Mouse (Mus musculus): ENCODE data around the gene Zfp629.

The Zfp629 gene

DNA sequence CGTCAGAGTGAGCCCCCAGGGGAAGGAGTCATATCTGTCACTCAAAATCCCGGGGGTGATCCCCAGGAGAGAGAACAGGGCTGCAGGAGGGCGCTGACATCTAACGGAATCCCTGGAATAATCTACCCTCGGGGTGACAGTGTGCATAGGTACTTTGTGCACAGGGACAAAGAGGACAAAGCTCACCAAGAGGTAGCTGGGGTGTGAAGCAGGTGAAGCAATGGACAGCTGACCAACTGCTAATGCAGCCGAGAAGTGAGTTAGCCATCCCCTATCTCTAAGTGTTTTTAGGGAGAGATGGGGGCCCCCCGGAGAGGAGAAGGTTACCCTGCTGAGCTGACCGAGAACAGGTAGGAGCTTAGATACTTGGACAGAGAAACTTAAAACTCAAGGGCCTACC is 1.5 kb downstream of the Zfp629 start:
- peak in 1 of 2 experiments; percentile 36 for DNase-seq

DNA sequence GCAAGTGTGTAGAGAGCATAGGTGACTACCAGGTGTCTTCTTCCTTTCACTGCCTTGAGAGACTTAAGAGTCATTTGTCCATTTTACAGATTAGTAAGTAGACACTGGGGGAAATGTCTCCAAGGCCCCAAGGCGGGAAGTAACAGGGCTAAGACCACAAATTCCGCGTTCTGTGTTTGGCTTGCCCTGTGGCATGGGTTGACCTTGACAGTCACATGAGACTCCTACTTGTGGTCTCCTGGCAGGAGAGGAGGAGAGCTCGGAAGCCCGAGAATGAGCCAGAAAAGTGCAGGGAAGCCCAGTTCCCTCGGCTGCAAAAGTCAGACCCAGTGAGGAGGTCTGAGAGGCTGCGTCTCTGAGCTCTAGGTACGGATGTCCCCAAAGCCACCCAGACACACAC is 2.1 kb downstream of the Zfp629 start:
- peak in 1 of 2 experiments; percentile 38 for DNase-seq

DNA sequence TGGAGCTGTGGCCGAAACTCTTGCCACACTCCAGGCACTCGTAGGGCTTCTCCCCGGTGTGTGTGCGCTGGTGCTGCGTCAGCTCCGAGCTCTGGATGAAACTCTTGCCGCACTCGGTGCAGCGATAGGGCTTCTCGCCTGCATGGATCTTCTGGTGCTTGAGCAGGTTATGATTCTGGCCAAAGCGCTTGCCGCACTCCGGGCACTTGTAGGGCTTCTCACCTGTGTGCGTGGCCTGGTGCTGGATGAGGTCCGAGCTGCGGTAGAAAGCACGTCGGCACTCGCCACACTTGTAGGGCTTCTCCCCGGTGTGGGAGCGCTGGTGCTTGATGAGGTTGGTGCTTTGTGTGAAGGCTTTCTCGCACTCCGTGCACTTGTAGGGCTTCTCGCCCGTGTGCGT is 4.0 kb downstream of the Zfp629 start:
- DNase-seq = no peak

DNA sequence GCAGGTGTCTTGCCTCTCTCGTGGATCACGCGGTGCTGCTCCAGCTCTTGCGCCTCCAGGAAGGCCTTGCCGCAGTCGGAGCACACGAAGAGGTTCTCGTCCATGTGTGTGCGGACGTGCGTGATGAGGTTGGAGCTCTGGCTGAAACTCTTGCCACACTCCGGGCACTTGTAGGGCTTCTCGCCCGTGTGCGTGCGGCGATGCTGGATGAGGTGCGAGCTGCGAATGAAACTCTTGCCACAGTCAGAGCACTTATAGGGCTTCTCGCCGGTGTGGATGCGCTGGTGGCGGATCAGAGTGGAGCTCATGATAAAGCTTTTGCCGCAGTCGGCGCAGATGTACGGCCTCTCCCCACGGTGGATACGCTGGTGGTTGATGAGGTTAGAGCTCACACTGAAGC is 4.6 kb downstream of the Zfp629 start:
- no peak for DNase-seq

DNA sequence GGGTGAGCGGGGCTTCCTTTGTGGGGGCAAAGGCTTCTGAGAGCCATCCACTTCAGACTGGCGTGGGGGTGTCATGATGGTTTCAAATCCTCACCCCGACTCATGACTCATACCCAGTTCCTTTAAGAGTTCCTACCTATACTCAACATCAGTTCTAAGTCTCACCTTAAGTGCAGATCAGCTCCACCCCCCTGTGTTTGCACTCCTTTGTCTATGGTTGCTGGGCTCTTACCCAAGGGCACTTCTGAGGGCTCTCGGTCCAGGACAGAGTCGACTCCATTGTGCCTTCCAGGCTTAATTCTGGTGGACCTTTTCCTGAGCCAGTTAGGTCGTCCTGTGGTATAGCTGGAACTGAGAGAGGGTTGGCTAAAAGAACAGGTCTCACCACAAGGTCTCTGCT is 8.4 kb downstream of the Zfp629 start:
- DNase-seq = no peak

DNA sequence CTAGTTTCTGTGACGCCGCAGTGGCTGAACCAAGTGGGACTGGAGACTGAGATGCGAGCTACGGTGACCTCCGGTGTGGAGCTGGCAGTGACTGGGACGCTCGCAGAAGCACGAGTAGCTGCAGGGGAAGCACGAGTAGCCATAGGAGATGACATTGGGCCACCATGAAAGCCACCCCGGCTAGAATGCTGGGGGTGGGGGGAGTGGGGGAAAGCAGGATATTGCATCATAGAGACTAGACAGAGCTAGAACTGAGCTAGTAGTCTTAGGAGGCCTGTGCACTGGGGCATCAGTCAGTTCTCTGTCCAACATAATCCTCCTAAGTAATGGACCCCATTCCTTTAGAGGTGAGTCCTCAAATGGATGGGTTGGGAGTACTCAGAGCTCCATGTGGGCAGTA is 11.3 kb downstream of the Zfp629 start:
- no peak for DNase-seq

DNA sequence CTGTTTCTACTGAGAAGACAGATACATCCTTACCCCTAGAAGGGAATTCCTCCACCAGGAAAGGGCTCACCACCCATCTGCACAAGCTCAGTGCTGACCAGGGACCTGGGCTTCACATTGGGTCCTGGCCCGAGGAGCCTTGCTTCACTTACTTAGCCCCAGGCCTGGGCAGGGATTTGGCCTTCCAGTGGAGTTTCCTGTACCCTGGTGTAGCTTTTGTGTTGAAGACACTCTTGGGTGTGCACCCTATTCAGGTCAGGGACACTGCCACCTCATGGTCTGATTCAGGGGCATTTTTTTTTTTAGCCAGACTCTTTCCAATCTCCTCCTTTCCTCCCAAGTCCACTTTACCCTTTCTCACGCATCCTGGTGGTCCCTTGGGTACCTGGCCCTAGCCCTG is 12.7 kb downstream of the Zfp629 start:
- no peak for DNase-seq

DNA sequence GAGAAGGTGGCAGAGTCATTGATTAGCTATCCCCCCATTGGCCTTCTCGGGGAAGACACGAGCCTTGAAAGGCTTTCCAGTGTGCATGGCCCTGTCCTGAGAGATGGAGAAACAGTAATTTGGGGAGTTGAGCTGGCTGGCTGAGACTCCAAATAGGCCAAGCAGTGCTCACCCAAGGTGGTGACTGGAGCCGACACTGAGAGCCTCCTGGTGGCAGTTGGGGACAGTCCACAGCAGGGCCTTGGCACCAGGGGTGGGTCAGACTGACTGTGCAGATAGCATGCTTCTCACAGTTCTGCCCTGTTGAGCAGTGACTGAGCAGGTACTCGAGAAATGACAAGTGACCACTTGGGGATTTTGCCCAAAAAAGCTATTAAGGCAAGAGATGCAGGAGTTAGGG is 13.9 kb downstream of the Zfp629 start:
- DNase-seq = no peak

DNA sequence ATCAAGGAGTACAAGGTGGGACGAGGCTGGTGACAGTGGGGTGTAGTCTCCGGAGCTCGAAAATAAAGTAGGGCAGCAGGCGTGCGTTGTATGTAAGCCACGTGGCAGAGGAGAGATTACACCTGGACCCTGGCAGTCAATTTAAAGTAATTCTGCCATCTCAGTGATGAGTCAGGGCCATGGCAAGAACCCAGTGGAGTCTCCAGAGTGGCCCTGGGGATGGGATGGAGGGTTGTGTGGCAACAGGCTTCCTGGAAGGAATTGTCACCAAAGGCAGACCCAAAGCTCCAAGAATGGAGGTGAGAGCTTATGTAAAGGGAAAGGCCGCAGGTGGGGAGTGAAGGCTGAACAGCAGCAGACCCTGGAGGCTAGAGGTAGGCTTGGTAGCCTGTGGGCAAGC is 15.0 kb downstream of the Zfp629 start:
- DNase-seq = no peak

DNA sequence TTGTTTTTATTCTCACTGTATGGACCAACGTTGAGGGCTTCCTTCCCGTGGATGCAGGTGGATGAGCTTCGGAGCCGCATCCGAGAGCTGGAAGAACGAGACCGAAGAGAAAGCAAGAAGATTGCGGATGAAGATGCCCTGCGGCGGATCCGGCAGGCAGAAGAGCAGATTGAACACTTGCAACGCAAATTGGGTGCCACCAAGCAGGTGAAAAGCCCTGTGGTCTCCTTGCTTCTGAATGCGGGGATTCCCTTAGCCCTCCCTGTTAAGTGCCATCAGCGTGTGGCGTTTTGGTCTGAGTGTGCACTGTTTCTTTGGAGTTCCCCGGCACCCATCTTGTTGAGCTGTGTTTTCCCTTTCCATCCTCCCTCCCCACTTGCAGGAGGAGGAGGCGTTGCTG is 18.9 kb downstream of the Zfp629 start:
- no peak for DNase-seq

DNA sequence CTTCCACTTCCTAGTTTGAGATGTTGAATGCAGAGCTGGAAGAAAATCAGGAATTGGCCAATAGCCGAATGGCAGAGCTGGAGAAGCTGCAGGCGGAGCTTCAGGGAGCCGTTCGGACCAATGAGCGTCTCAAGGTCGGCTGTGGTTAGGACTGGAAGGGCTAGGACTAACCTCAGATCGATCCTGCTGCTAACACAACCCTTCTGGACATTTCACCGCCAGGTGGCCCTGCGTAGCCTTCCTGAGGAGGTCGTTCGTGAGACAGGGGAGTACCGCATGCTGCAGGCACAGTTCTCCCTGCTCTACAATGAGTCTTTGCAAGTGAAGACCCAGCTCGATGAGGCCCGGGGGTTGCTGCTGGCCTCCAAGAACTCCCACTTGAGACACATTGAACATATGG is 23.0 kb downstream of the Zfp629 start:
- no peak for DNase-seq

DNA sequence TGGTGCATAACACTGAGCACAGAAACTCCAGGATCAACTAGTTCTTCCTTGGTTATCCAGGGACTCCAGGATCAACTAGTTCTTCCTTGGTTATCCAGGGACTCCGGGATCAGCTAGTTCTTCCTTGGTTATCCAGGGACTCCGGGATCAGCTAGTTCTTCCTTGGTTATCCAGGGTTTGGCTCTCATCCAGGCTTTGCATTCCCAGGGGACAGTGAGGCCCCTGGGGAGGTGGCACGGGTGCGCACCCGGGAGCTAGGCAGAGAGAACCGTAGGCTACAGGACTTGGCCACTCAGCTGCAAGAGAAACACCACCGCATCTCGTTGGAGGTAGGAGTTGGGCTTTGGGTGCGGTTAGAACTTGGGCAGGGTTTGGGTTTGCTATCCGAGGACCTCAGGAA is 24.5 kb downstream of the Zfp629 start:
- no peak for DNase-seq

DNA sequence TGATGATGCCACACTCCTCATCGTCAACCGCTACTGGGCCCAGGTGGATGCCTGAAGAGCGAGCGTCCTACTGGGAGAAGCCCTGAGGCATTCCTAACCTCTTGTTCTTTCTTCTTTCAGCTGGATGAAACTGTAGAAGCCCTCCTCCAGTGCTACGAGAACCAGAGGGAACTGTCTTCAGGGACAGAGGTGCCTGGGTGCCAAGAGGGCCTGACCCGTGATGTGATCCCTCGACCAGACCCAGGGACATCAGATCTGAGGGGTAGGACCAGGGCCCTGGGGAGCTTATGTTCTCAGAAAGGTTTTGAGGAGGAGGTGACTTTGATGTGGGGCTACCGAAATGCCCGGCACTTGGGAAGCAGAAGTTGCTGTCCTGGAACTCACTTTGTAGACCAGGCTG is 26.0 kb downstream of the Zfp629 start:
- DNase-seq = no peak

DNA sequence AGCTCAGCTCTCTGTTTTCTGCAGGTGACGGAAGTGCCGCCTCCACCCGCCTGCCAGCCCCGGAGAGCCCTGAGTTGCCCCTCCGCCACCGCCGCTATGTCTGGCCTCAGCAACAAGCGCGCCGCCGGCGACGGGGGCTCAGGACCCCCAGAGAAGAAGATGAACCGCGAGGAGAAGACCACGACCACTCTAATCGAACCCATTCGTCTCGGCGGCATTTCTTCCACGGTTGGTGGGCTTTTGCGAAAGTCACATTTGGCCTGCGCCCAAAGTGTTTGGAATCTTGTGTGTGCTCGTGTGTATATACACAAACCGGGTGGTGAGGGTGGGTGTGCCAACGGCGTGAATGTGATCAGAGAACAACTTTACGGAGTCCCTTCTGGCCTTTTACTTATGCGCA is 26.7 kb downstream of the Zfp629 start:
- DNase-seq = no peak

DNA sequence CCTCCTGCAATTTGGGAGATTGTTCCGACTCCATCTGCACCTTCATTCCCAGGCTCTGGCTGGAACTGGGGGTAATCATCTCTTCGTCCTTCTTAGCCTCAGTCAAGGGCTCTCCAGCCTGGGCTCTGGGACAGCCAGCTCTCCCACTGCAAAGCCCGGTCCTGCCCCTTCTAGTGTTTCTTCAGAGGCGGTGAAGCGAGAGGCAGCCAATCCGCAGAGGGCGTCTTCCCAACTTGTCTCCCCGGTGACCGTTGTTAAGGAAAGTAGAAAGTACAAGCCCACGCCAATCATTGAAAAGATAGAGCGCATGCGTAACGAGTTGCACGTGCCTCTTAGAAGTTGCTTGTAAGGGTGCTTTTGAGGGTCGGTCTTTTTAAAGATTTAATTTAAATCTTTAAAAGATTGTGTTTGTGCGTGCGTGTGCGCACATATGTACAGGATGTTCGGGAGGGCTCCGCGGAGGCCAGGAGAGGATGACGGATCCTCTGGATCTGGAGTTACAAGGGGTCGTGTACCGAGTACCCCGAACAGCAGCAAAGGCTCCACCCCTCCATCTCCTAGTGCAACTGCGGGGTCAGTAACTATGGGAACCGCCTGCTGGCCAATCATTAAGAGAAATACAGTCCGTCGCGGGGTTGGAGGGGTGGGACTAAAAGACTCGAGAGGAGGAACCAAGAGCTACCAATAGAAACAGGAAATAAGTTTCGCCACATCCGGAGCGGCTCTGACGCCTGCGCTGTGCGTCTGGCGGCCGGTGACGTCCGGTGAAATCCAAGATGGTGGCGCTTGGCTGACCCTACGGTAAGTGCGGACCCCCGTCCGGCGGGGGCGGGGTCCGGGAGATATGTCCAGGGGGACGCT is 27.4 kb downstream of the Zfp629 start, which contains the start of the genes Ccdc189 and Rnf40:
Gene Ccdc189 (minus strand): TSS at position 585 of the 861 bp plus-strand sequence.
Gene Rnf40 (plus strand): TSS at position 757 of the 861 bp plus-strand sequence.
- peak; percentile 97 to 99 for DNase-seq

DNA sequence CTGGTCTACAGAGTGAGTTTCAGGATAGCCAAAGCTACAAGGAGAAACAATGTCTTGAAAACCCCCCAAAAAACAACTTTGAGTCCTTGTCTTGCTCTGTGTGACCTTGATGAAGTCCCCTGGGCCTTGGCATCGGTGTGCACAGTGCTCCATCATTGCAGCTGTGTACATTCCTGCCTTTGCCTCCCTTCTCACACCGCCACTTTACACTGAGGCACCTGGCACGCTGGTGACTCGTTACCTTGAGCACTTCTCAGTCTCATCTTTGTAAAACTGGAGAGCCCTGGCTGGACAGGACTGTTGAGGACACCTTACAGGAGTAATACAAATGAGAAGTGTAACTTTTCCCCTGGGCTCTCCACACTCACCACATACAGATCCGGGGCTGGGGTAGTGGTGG is 28.4 kb downstream of the Zfp629 start:
- DNase-seq = no peak

DNA sequence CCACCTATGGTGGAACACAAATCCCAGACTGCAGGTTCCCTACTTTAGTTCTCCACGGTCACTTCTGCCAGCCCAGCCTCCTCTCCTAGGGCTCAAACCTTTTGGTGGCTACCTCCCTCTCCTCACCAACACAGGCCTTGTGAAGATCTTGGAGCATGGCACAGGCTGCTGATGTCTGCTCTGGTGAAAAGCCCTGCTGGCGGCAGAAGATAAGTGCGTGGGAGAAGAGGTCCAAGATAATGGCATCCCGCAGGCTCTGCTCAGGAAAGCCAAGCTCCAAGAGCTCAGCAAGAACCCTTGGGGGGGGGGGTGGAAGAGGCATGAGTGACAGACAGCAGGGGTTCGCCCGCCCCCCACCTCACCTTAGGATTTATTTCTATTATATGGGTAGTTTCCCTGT is 29.4 kb downstream of the Zfp629 start:
- DNase-seq = no peak

DNA sequence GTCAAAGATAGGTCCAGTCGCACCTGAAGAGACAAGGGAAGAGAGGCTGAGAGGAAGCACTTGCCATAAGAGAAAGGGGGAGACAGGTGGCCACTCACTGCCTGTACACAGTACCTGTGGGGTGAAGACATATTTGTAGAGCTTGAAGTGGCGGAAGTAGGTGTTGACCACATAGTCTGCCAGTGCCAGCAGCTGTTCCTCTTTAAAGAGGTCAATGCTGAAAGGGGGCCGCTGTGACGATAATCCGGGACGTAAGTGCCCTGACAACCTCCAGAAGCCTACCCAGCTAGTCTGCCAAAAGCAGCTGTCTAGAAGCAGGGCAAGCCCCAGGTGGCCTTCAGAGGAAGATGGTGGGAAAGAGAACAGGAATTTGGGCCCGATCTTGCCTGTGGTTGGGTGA is 30.6 kb downstream of the Zfp629 start:
- no peak for DNase-seq

DNA sequence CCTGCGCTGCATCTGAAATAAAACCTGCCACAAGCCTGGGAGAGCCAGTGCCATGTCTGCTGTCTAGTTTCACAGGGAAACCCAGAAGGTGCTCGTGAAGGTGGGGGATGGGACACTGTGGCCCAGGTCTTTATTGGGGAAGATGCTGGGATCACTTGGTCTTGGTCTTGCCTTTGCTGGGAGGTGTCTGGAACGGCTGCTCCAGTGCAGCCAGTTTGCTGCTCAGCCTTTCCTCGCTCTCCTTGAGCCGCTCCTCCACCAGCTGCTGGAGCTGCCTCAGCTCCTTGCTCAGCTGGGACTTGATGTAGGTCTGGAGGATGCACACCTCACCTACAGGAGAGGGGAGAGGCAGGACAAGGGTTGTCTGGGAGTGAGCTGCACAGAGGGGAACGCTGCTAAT is 32.3 kb downstream of the Zfp629 start:
- DNase-seq = no peak

DNA sequence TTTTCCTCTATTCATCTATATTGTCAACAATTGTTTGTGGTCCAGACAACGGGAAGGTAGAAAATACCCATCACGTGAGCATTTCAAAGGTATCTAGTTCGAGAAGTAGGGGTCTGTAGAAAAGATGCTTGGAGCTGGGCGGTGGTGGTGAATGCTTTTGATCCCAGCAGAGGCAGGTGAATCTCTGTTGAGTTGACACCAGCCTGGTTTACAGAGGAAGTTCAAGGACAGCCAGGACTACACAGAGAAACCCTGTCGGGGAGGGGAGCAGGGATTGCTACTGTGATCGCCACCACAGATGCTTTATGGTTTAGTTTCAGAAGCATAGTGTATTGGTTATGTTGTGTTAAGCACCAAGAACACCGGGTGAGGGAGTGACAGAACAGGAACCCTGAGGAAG is 41.5 kb downstream of the Zfp629 start:
- no peak for DNase-seq

DNA sequence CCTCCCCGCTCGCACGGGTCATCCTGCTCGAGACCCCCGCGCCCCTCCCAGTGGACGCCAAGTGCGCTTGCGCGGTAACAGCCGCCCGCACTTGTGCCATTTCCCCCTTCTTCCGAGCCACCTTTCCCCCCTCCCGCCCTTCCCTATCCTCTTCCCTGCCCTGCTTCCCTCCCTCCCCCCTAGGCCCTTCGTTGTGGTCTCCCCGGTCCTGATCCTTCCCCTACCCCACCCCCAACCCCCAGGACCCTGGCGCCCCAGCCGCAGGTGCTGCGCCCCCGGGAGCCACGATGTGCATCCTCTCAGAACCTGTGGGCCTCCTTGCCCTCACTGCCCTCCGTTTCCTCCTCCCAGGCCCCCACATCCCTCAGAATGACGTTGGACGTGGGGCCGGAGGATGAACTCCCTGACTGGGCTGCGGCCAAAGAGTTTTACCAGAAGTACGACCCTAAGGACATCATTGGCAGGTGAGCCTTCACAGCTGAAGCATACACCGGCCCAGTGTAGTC is 42.0 kb downstream of the Zfp629 start:
- DNase-seq = no peak

DNA sequence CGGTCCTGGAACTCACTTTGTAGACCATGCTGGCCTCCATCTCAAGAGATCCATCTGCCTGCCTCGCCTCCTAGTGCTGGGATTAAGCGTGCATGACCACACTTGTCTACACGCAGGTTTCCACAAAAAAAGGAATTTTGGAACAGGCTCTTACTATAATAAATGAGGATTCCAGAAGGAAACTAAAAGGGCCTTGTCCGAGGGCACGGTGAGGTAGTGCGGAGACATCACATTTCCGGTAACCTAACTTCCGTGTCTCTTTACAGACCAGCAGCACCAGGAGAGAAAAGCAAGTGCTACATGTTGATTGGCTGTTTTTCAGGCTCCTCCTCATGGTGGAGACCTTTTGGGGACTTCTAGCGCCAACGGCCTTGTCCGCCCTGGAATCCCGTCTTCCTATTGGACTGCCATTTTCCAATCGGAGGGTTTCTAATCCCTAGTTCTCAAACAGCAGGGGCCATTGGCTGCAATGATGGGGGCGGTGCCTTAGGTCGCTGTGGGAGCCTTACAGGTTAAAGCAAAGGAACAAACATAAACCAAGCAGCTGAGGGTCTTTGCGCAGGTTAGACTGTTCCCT is 42.6 kb downstream of the Zfp629 start, which contains the start of gene Phkg2:
Gene Phkg2 (plus strand): TSS at position 446 of the 577 bp plus-strand sequence.
- DNase-seq = peak; percentile 95 to 98

DNA sequence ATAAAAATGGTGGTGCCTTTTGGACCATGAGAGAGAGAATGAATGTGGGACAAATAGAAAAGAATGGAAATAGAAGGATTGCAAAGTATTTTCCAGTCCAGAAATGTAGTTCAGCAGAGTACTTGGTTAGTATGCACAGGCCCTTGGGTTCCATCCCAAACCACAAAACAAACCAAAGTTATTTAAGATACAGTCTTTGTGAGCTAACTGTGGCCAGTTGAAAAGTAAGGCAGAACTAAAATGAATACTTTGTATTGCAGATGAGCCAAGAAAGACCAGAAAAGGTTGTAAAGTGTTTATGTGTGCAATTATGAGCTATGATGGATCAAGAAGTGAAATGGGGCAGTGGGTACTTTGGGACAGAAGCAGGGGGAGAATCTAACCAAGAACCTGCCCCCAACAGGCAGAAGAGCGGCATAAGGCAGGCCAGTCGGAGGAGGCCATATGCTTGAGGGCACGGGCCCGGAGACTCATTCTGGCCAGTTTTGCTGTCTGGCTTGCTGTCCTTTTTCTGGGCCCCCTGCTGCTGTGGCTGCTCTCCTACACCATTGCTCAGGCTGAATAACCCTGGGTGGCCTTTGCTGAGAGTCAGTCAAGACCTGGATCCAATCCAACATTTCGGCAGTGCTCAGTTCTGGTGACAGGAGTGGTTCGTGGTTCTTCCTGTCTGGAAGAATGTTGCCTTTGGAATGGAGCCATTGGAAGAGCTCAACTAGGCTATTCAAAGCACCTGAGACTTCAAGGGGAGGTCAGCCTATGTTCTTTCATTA is 51.0 kb downstream of the Zfp629 start:
- DNase-seq = peak in 1 of 2 experiments; percentile 59
